Mouse (Mus musculus): ENCODE data around the gene Zfp574.

Zfp574 gene

GRCm38 (mm10) chr7:25112178-25112955, 40.0 kb downstream of the Zfp574 start:
- no peak for DNase-seq (ENCODE audit: low spot score)

- DNase-seq (ENCODE audit: low spot score), result no peak
Measured at GRCm38 (mm10) chr7:25112956-25113603, 40.7 kb downstream of the Zfp574 start.

- no peak for DNase-seq (ENCODE audit: low spot score)
Measured at GRCm38 (mm10) chr7:25120061-25120834, 47.9 kb downstream of the Zfp574 start.

GRCm38 (mm10) chr7:25121240-25121786, 48.9 kb downstream of the Zfp574 start:
- no peak for DNase-seq (ENCODE audit: low spot score)

- no peak for DNase-seq (ENCODE audit: low spot score)
Measured at GRCm38 (mm10) chr7:25125716-25126281, 53.4 kb downstream of the Zfp574 start.

GRCm38 (mm10) chr7:25127971-25128370, 55.6 kb downstream of the Zfp574 start:
- DNase-seq (ENCODE audit: low spot score), result no peak

GRCm38 (mm10) chr7:25129390-25129979, 57.1 kb downstream of the Zfp574 start:
- DNase-seq (ENCODE audit: low spot score), result no peak

GRCm38 (mm10) chr7:25130565-25130964, 58.2 kb downstream of the Zfp574 start:
- no peak for DNase-seq (ENCODE audit: low spot score)

GRCm38 (mm10) chr7:25131247-25131646, 58.9 kb downstream of the Zfp574 start:
- DNase-seq (ENCODE audit: low spot score), result no peak

GRCm38 (mm10) chr7:25132318-25132960, 60.1 kb downstream of the Zfp574 start:
- no peak for DNase-seq (ENCODE audit: low spot score)
